Mouse (Mus musculus) midbrain, embryonic 16.5 days (tissue): ENCODE data around the gene Sox2. TPM values are rescaled to one million over a fixed set of nuclear protein-coding genes. Genes with fewer than 3 reads are reported as not detected.

Experiments used
- ATAC-seq: fragments of 200-750 bp; cut with Nextera tagmentation; 2 replicates; pipeline ENCODE4 v1.8.0; 2017; ENCODE audit warnings: moderate TSS enrichment
- H3K27ac ChIP-seq: fragments of 300-500 bp; sonication (generic); 2 replicates; pipeline ENCODE4 v1.5.1; 2014; ENCODE audit warnings: mild to moderate bottlenecking, low read length, mixed read lengths
- H3K27me3 ChIP-seq: fragments of 300-500 bp; sonication (generic); 2 replicates; pipeline ENCODE4 v1.6.1; 2014; ENCODE audit warnings: low read depth, low read length, mixed read lengths; ENCODE audit not compliant: control insufficient read depth, insufficient read depth
- H3K36me3 ChIP-seq: fragments of 300-500 bp; sonication (generic); 2 replicates; pipeline ENCODE4 v1.6.1; 2014; ENCODE audit warnings: mild to moderate bottlenecking, low read length, moderate library complexity, mixed read lengths; ENCODE audit not compliant: control insufficient read depth, insufficient read depth
- H3K4me1 ChIP-seq: fragments of 300-500 bp; sonication (generic); 2 replicates; pipeline ENCODE4 v1.6.1; 2014; ENCODE audit warnings: mild to moderate bottlenecking, low read length, mixed read lengths; ENCODE audit not compliant: control insufficient read depth, insufficient read depth
- H3K4me2 ChIP-seq: fragments of 300-500 bp; sonication (generic); 2 replicates; pipeline ENCODE4 v1.6.1; 2014; ENCODE audit warnings: mild to moderate bottlenecking, low read length, mixed read lengths
- H3K4me3 ChIP-seq: fragments of 300-500 bp; sonication (generic); 2 replicates; pipeline ENCODE4 v1.5.1; 2014; ENCODE audit warnings: low read depth, mild to moderate bottlenecking, low read length, moderate library complexity, mixed read lengths
- H3K9ac ChIP-seq: fragments of 300-500 bp; sonication (generic); 2 replicates; pipeline ENCODE4 v1.6.1; 2014; ENCODE audit warnings: low read depth, low read length, mixed read lengths
- H3K9me3 ChIP-seq: fragments of 300-500 bp; sonication (generic); replicated peaks from 2 replicates; pipeline ENCODE4 v1.6.1; 2014; ENCODE audit warnings: mild to moderate bottlenecking, low read length, mixed read lengths; ENCODE audit not compliant: control insufficient read depth, poor library complexity, severe bottlenecking
- WGBS: fragments of 180-500 bp; shearing (Covaris S2); extraction: QIAGEN DNeasy Blood & Tissue Kit; methylation state at CpG from one replicate; pipeline ENCODE4 v1.1.7; 2014; 5-methylcytosine and 5-hydroxymethylcytosine counted together
- polyA plus RNA-seq: library from polyadenylated mRNA; unstranded; fragments of >200 nt; fragmentation: Nextera tagmentation; extraction: Ambion mirVana; gene quantifications from 2 replicates; pipeline ENCODE4 v1.2.1, GENCODE M21; 2015

The Sox2 gene
- polyA plus RNA-seq, 1 experiment from 2014 or later: 14.3 TPM

- Histone ChIP-seq H3K4me2 (peak overlapping the region; percentile 69), H3K27me3 (peaks cover 13% of the 10 kb centered on the region), H3K27ac (peak overlapping the region; percentile 91), H3K4me3 (peak overlapping the region; percentile 4; the same call in 1 of the 2 replicates), H3K9me3 (no peaks in the 10 kb centered on the region), H3K4me1 (peaks cover 25% of the 10 kb centered on the region), H3K36me3 (no peaks in the 10 kb centered on the region), H3K9ac (no peak overlapping the region)
- ATAC-seq: no peak
- WGBS: 10% methylated on average over 10 of the region's 10 CpGs
Observed at GRCm38 (mm10) chr3:34665751-34666665, 15.8 kb downstream of the Sox2 start.

DNA sequence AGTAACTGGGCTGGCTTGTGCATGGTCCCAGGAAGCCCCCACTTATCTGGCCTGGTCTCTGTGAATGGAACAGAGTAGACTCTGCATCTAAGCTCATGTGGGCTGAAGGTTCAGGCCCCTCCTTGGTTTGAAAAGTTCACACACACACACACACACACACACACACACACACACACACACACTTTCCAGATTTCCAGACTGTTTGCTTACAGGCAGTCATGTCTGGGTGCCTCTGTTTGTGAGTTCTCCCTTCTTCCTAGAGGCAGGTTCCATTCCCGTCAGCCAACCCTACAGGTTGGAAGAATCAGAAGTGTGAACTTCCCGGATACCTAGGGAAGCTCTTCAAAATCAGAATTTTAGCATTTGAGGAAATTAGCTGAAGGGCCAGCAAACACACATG, 17.0 kb downstream of the Sox2 start:
- Histone ChIP-seq H3K4me3 (no peak overlapping the region), H3K4me1 (peaks cover 27% of the 10 kb centered on the region), H3K36me3 (no peaks in the 10 kb centered on the region), H3K27ac (peak overlapping the region; percentile 91), H3K27me3 (peaks cover 13% of the 10 kb centered on the region), H3K9me3 (no peaks in the 10 kb centered on the region), H3K9ac (no peak overlapping the region), H3K4me2 (no peak overlapping the region)
- 21% methylated on average over 2 of the region's 2 CpGs for WGBS
- no peak for ATAC-seq

GRCm38 (mm10) chr3:34667881-34668817, 17.9 kb downstream of the Sox2 start:
- Histone ChIP-seq H3K4me3 (no peak overlapping the region), H3K9ac (0 out of 2 replicates have a peak overlapping the region, but pooled peaks have one; percentile 10), H3K27ac (peak overlapping the region; percentile 41), H3K4me1 (peaks cover 27% of the 10 kb centered on the region), H3K9me3 (no peaks in the 10 kb centered on the region), H3K4me2 (peak overlapping the region; percentile 28; the same call in 1 of the 2 replicates), H3K36me3 (no peaks in the 10 kb centered on the region), H3K27me3 (peaks cover 16% of the 10 kb centered on the region)
- no peak for ATAC-seq
- 6% methylated on average over 18 of the region's 18 CpGs for WGBS

- WGBS: 4% methylated on average over 15 of the region's 15 CpGs
- Histone ChIP-seq H3K36me3 (no peaks in the 10 kb centered on the region), H3K27me3 (peaks cover 13% of the 10 kb centered on the region), H3K9ac (no peak overlapping the region), H3K9me3 (no peaks in the 10 kb centered on the region), H3K4me2 (0 out of 2 replicates have a peak overlapping the region, but pooled peaks have one; percentile 23), H3K4me1 (peaks cover 14% of the 10 kb centered on the region), H3K4me3 (no peak overlapping the region), H3K27ac (0 out of 2 replicates have a peak overlapping the region, but pooled peaks have one; percentile 62)
- 0 out of 2 replicates have a peak, but pooled peaks have one; percentile 11 for ATAC-seq
Observed at GRCm38 (mm10) chr3:34671024-34671660, 20.9 kb downstream of the Sox2 start.

DNA sequence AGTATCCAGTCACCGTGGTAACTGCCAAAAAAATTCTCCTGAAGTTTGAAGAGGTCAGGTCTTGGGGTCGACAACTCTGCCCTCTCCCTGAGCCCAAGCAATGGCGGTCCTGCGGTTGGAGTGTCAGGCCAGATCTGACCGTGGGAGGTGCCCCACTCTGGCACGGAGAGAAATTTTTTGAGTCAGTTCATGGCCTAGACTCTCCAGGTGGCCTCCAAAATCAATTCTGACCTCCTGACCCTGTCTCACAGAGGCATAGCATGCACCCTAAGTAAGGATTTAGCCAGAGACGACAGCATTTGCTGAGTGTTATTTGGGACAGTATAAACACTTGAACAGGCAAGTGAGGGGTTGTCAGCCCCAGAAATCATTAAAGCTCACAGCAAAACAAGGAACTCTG, 28.6 kb downstream of the Sox2 start:
- Histone ChIP-seq H3K9ac (no peak overlapping the region), H3K9me3 (no peaks in the 10 kb centered on the region), H3K27ac (no peak overlapping the region), H3K27me3 (no peaks in the 10 kb centered on the region), H3K4me2 (no peak overlapping the region), H3K36me3 (no peaks in the 10 kb centered on the region), H3K4me3 (no peak overlapping the region), H3K4me1 (no peaks in the 10 kb centered on the region)
- 7% methylated on average over 7 of the region's 7 CpGs for WGBS
- no peak for ATAC-seq

DNA sequence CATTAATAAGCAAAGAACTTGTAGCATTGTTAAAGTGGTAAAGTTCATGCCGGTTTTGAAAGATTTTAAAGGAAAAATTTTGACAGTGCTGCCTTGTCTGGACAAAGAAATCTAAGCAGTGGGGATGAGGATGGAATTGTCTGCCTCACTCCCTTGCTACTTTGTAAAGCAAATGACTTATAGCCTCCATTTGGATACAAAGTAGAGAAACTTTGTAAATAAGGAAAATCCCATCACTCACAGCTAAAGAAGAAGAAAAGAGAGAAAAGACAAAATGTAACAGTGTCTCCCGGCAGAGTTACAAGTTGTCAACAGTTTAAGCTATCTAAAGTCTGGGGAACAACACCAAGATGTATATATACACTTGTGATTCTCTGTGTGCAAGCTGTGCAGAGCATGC, 29.2 kb downstream of the Sox2 start:
- Histone ChIP-seq H3K9ac (no peak overlapping the region), H3K4me3 (no peak overlapping the region), H3K9me3 (no peaks in the 10 kb centered on the region), H3K36me3 (no peaks in the 10 kb centered on the region), H3K4me1 (no peaks in the 10 kb centered on the region), H3K27me3 (no peaks in the 10 kb centered on the region), H3K4me2 (no peak overlapping the region), H3K27ac (no peak overlapping the region)
- ATAC-seq: no peak
- WGBS: 9% methylated on average over 2 of the region's 2 CpGs

- 8% methylated on average over 3 of the region's 3 CpGs for WGBS
- peak; percentile 42; the same call in 1 of the 2 replicates for ATAC-seq
- H3K36me3 ChIP-seq: no peaks in the 10 kb centered on the region
- no peaks in the 10 kb centered on the region for H3K4me1 ChIP-seq
- H3K9me3 ChIP-seq: no peaks in the 10 kb centered on the region
- no peak overlapping the region for H3K4me3 ChIP-seq
- H3K9ac ChIP-seq: no peak overlapping the region
- no peak overlapping the region for H3K4me2 ChIP-seq
- no peak overlapping the region for H3K27ac ChIP-seq
- no peaks in the 10 kb centered on the region for H3K27me3 ChIP-seq
Observed at GRCm38 (mm10) chr3:34679921-34680320, 29.7 kb downstream of the Sox2 start.

DNA sequence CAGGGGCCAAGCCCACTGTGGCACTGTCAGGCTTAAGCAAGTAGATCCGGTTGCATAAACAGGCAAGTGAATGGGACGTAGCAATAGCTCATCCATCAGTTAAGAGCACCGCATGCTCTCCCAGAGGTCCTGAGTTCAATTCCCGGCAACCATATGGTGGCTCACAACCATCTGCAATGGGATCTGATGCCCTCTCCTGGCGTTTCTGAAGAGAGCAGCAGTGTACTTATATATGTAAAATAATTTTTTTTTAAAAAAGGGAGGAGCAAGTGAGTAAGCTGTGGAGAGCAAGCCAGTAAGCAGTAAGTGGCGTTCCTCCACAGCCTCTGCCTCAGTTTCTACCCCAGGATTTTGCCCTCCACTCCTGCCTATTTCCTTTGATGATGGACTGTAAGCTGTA, 37.9 kb downstream of the Sox2 start:
- no peak overlapping the region for H3K4me3 ChIP-seq
- H3K9ac ChIP-seq: no peak overlapping the region
- H3K9me3 ChIP-seq: no peaks in the 10 kb centered on the region
- H3K27ac ChIP-seq: no peak overlapping the region
- 91% methylated on average over 6 of the region's 6 CpGs for WGBS
- ATAC-seq: no peak
- H3K36me3 ChIP-seq: no peaks in the 10 kb centered on the region
- H3K4me1 ChIP-seq: peaks cover 13% of the 10 kb centered on the region
- no peak overlapping the region for H3K4me2 ChIP-seq
- H3K27me3 ChIP-seq: no peaks in the 10 kb centered on the region
